In genomic region chr19:53307219-53307618, GRCm38 (mm10) we compare ENCODE assay signal across 16 mouse cellular contexts. TPM values are rescaled to one million over a fixed set of nuclear protein-coding genes. Genes with fewer than 3 reads are reported as not detected.
A peak's percentile ranks its signal among the peaks of the same experiment; 100 is the strongest.
DNase-seq lines count a peak whose midpoint lies in the region; ATAC-seq lines count a peak whose summit lies in the region.
"Had no signal": no experiment of that assay in that cellular context is flagged by ENCODE, and none has a peak within 500 bp of the region (broad histone marks: within the 10 kb centered on the region; RNA-seq: fewer than 3 reads in every experiment).

No protein-coding gene starts in this region.

- intact Hi-C loops in gastrocnemius, postnatal 36 days (cut with DNase I) = loop anchor here (5.0 kb wide), 1 partner anchor 45 kb away; no protein-coding TSS in a partner anchor

- no peak for DNase-seq in kidney, adult 9 months
- DNase-seq in forebrain, embryonic 11.5 days (ENCODE audit: low spot score) = no peak
- no peak for DNase-seq in layer of hippocampus, postnatal 14 days (ENCODE audit: low spot score in 2 of 2)
- no peak for DNase-seq in gastrocnemius, postnatal 36 days
- DNase-seq: adrenal gland, postnatal 14 days; cerebellum, postnatal 14 days; gastrocnemius, postnatal 14 days; lung, adult 18-20 months; thymus, postnatal 25 days had no signal

- no peak overlapping the region for H3K9ac ChIP-seq in kidney, embryonic 15.5 days
- H3K9ac ChIP-seq in forebrain, embryonic 11.5 days (ENCODE audit: low read length) = peak overlapping the region; percentile 5; the same call in 1 of the 2 replicates
- H3K9ac ChIP-seq in hindbrain, embryonic 13.5 days = peak overlapping the region; percentile 19; the same call in 1 of the 2 replicates
- H3K9ac ChIP-seq in midbrain, embryonic 16.5 days (ENCODE audit: low read depth, low read length) = no peak overlapping the region
- H3K9ac ChIP-seq: limb, embryonic 13.5 days; neural tube, embryonic 13.5 days; stomach, embryonic 15.5 days had no signal

- H3K36me3 ChIP-seq in kidney, embryonic 15.5 days = no peaks in the 10 kb centered on the region
- no peaks in the 10 kb centered on the region for H3K36me3 ChIP-seq in forebrain, embryonic 11.5 days (ENCODE audit: control insufficient read depth, insufficient read depth, low read length)
- no peaks in the 10 kb centered on the region for H3K36me3 ChIP-seq in hindbrain, embryonic 13.5 days
- H3K36me3 ChIP-seq in midbrain, embryonic 16.5 days (ENCODE audit: control insufficient read depth, insufficient read depth, low read length) = no peaks in the 10 kb centered on the region
- H3K36me3 ChIP-seq: G1E; limb, embryonic 13.5 days; neural tube, embryonic 13.5 days; stomach, embryonic 15.5 days had no signal

- H3K27me3 ChIP-seq in kidney, embryonic 15.5 days = no peaks in the 10 kb centered on the region
- H3K27me3 ChIP-seq in forebrain, embryonic 11.5 days (ENCODE audit: control insufficient read depth, insufficient read depth, low read length) = no peaks in the 10 kb centered on the region
- no peaks in the 10 kb centered on the region for H3K27me3 ChIP-seq in hindbrain, embryonic 13.5 days
- no peaks in the 10 kb centered on the region for H3K27me3 ChIP-seq in midbrain, embryonic 16.5 days (ENCODE audit: control insufficient read depth, insufficient read depth, low read depth, low read length)
- H3K27me3 ChIP-seq: limb, embryonic 13.5 days; neural tube, embryonic 13.5 days; stomach, embryonic 15.5 days had no signal

- H3K4me1 ChIP-seq in kidney, embryonic 15.5 days = peaks cover 9% of the 10 kb centered on the region; the same call in 1 of the 2 replicates
- peaks cover 10% of the 10 kb centered on the region; the same call in 1 of the 2 replicates for H3K4me1 ChIP-seq in forebrain, embryonic 11.5 days (replicated peaks; ENCODE audit: control insufficient read depth, insufficient read depth, low read length)
- peaks cover 19% of the 10 kb centered on the region for H3K4me1 ChIP-seq in hindbrain, embryonic 13.5 days (replicated peaks)
- peaks cover 7% of the 10 kb centered on the region for H3K4me1 ChIP-seq in midbrain, embryonic 16.5 days (ENCODE audit: control insufficient read depth, insufficient read depth, low read length)

- no peaks in the 10 kb centered on the region for H3K9me3 ChIP-seq in kidney, embryonic 15.5 days (replicated peaks)
- no peaks in the 10 kb centered on the region for H3K9me3 ChIP-seq in forebrain, embryonic 11.5 days (ENCODE audit: control insufficient read depth, low read length)
- no peaks in the 10 kb centered on the region for H3K9me3 ChIP-seq in hindbrain, embryonic 13.5 days
- H3K9me3 ChIP-seq in midbrain, embryonic 16.5 days (replicated peaks; ENCODE audit: control insufficient read depth, low read length, poor library complexity, severe bottlenecking) = no peaks in the 10 kb centered on the region
- H3K9me3 ChIP-seq: G1E; limb, embryonic 13.5 days; neural tube, embryonic 13.5 days; stomach, embryonic 15.5 days had no signal

- H3K4me2 ChIP-seq in kidney, embryonic 15.5 days = 0 out of 2 replicates have a peak overlapping the region, but pooled peaks have one; percentile 10
- peak overlapping the region; percentile 33; the same call in 1 of the 2 replicates for H3K4me2 ChIP-seq in forebrain, embryonic 11.5 days (ENCODE audit: low read depth, low read length, severe bottlenecking)
- H3K4me2 ChIP-seq in hindbrain, embryonic 13.5 days = peak overlapping the region; percentile 36
- H3K4me2 ChIP-seq in midbrain, embryonic 16.5 days (ENCODE audit: low read length) = peak overlapping the region; percentile 27; the same call in 1 of the 2 replicates
- H3K4me2 ChIP-seq: limb, embryonic 13.5 days; neural tube, embryonic 13.5 days; stomach, embryonic 15.5 days had no signal

- no peak for ATAC-seq in kidney, embryonic 15.5 days (replicated peaks; ENCODE audit: low FRiP score)
- no peak for ATAC-seq in forebrain, embryonic 11.5 days (replicated peaks; ENCODE audit: low FRiP score)
- no peak for ATAC-seq in hindbrain, embryonic 13.5 days (ENCODE audit: low FRiP score)
- no peak for ATAC-seq in midbrain, embryonic 16.5 days

- 46% methylated on average over 6 of the region's 6 CpGs for WGBS in kidney, embryonic 15.5 days
- 43% methylated on average over 6 of the region's 6 CpGs for WGBS in forebrain, embryonic 11.5 days
- WGBS in hindbrain, embryonic 13.5 days = 30% methylated on average over 6 of the region's 6 CpGs
- WGBS in midbrain, embryonic 16.5 days = 36% methylated on average over 6 of the region's 6 CpGs

- no peak overlapping the region for H3K4me3 ChIP-seq in kidney, embryonic 15.5 days (replicated peaks)
- H3K4me3 ChIP-seq in forebrain, embryonic 11.5 days (ENCODE audit: low read depth, low read length) = no peak overlapping the region
- H3K4me3 ChIP-seq in hindbrain, embryonic 13.5 days = no peak overlapping the region
- H3K4me3 ChIP-seq in midbrain, embryonic 16.5 days (ENCODE audit: low read depth, low read length) = no peak overlapping the region
- H3K4me3 ChIP-seq: limb, embryonic 13.5 days; neural tube, embryonic 13.5 days; stomach, embryonic 15.5 days had no signal

- H3K27ac ChIP-seq in kidney, embryonic 15.5 days = 0 out of 2 replicates have a peak overlapping the region, but pooled peaks have one; percentile 41
- peak overlapping the region; percentile 18; the same call in 1 of the 2 replicates for H3K27ac ChIP-seq in forebrain, embryonic 11.5 days (ENCODE audit: low read depth, low read length)
- H3K27ac ChIP-seq in hindbrain, embryonic 13.5 days = peak overlapping the region; percentile 18; the same call in 1 of the 2 replicates
- H3K27ac ChIP-seq in midbrain, embryonic 16.5 days (ENCODE audit: low read length) = no peak overlapping the region
- H3K27ac ChIP-seq: limb, embryonic 13.5 days; neural tube, embryonic 13.5 days; stomach, embryonic 15.5 days had no signal

RNA-seq across cellular contexts. Expression of gene Mxi1, which starts 3.1 kb away (rescaled TPM):
- 37.3 and 40.2 TPM in 2 replicates for polyA plus RNA-seq in kidney, embryonic 15.5 days (2015; fragmentation: Nextera tagmentation; extraction: Ambion mirVana)
- 49.8 TPM in 2 replicates for polyA plus RNA-seq in forebrain, embryonic 11.5 days (2014; fragmentation: Nextera tagmentation; extraction: Ambion mirVana)
- polyA plus RNA-seq in hindbrain, embryonic 13.5 days (2015; fragmentation: Nextera tagmentation; extraction: Ambion mirVana) = 39.7 and 54.5 TPM in 2 replicates
- polyA plus RNA-seq in midbrain, embryonic 16.5 days (2015; fragmentation: Nextera tagmentation; extraction: Ambion mirVana) = 37.2 and 40.8 TPM in 2 replicates
- 10 to 100 TPM; 61.0 to 67.0 TPM for total RNA-seq in layer of hippocampus, postnatal 14 days (2021)
- total RNA-seq in gastrocnemius, postnatal 36 days (2021) = 10 to 100 TPM; 35.9 to 47.1 TPM

Comparison
In these comparisons a context has a peak if more than half of its experiments do, and no peak if none do; other contexts are left out.
1. H3K9ac ChIP-seq: peak in forebrain, embryonic 11.5 days (single experiment) and hindbrain, embryonic 13.5 days (single experiment); none in kidney, embryonic 15.5 days (single experiment) and midbrain, embryonic 16.5 days (single experiment).
2. Peak in every context shown above with its lines, with median percentiles within 50 percentile points of each other: H3K4me2 ChIP-seq.